Mouse (Mus musculus) NIH3T3 (cell line): Measurements from ENCODE around the gene Kank1.

ENCODE experiments used
- DNase-seq: peaks from one replicate; pipeline ENCODE4 v3.0.0-alpha.2; 2012; ENCODE audit warnings: low read depth

Gene Kank1

GRCm38 (mm10) chr19:25253198-25253597, 16.4 kb downstream of the Kank1 start:
- DNase-seq: no peak

GRCm38 (mm10) chr19:25253628-25254027, 16.9 kb downstream of the Kank1 start:
- DNase-seq: no peak

GRCm38 (mm10) chr19:25258321-25258720, 21.5 kb downstream of the Kank1 start:
- DNase-seq: no peak

- no peak for DNase-seq
Observed at GRCm38 (mm10) chr19:25266181-25266580, 29.4 kb downstream of the Kank1 start.

GRCm38 (mm10) chr19:25267247-25267646, 30.5 kb downstream of the Kank1 start:
- peak; percentile 78 for DNase-seq

- peak; percentile 47 for DNase-seq
Observed at GRCm38 (mm10) chr19:25268532-25268931, 31.8 kb downstream of the Kank1 start.

GRCm38 (mm10) chr19:25271591-25271990, 34.8 kb downstream of the Kank1 start:
- DNase-seq: no peak

- peak; percentile 25 for DNase-seq
Observed at GRCm38 (mm10) chr19:25273179-25273578, 36.4 kb downstream of the Kank1 start.

GRCm38 (mm10) chr19:25276600-25277395, 40.0 kb downstream of the Kank1 start:
- DNase-seq: no peak

GRCm38 (mm10) chr19:25277761-25278160, 41.0 kb downstream of the Kank1 start:
- no peak for DNase-seq

- no peak for DNase-seq
Observed at GRCm38 (mm10) chr19:25279603-25280002, 42.8 kb downstream of the Kank1 start.

GRCm38 (mm10) chr19:25283665-25284064, 46.9 kb downstream of the Kank1 start:
- DNase-seq: no peak

GRCm38 (mm10) chr19:25285756-25286538, 49.2 kb downstream of the Kank1 start:
- DNase-seq: no peak

GRCm38 (mm10) chr19:25290991-25291520, 54.3 kb downstream of the Kank1 start:
- DNase-seq: no peak

- DNase-seq: peak; percentile 37
Observed at GRCm38 (mm10) chr19:25295207-25295606, 58.4 kb downstream of the Kank1 start.

GRCm38 (mm10) chr19:25297269-25297668, 60.5 kb downstream of the Kank1 start:
- no peak for DNase-seq

- no peak for DNase-seq
Observed at GRCm38 (mm10) chr19:25299852-25300670, 63.3 kb downstream of the Kank1 start.

- DNase-seq: no peak
Observed at GRCm38 (mm10) chr19:25301189-25301588, 64.4 kb downstream of the Kank1 start.

GRCm38 (mm10) chr19:25306277-25306676, 69.5 kb downstream of the Kank1 start:
- no peak for DNase-seq

GRCm38 (mm10) chr19:25308156-25308555, 71.4 kb downstream of the Kank1 start:
- no peak for DNase-seq

GRCm38 (mm10) chr19:25308763-25309162, 72.0 kb downstream of the Kank1 start:
- no peak for DNase-seq

- DNase-seq: no peak
Observed at GRCm38 (mm10) chr19:25310989-25311388, 74.2 kb downstream of the Kank1 start.
